Mouse (Mus musculus) thymus, postnatal 25 days (tissue): Measurements from ENCODE around the gene Ccdc187.

Experiments used
- DNase-seq: peaks from one replicate; pipeline ENCODE4 v3.0.0; 2022

Gene Ccdc187

DNA sequence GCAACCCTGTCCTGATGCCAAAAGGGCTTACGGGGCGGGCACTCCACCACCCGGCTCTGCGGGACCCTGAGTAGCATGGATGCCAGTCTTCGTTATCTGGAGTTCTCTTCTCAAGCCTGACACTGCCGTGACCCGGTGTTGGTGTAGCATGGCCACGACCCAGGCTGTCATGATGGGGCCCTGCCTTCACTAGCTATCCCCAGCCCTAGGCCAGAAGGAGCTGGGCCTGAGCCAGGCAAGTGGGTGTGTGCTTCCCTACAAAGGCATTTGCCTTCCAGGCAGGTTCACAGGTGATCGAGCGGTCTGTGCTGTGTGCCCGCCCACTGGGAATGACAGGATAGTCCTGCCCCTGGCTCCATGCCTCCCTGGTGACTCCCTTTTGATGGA lies 21.6 kb upstream of the Ccdc187 start:
- no peak for DNase-seq

DNA sequence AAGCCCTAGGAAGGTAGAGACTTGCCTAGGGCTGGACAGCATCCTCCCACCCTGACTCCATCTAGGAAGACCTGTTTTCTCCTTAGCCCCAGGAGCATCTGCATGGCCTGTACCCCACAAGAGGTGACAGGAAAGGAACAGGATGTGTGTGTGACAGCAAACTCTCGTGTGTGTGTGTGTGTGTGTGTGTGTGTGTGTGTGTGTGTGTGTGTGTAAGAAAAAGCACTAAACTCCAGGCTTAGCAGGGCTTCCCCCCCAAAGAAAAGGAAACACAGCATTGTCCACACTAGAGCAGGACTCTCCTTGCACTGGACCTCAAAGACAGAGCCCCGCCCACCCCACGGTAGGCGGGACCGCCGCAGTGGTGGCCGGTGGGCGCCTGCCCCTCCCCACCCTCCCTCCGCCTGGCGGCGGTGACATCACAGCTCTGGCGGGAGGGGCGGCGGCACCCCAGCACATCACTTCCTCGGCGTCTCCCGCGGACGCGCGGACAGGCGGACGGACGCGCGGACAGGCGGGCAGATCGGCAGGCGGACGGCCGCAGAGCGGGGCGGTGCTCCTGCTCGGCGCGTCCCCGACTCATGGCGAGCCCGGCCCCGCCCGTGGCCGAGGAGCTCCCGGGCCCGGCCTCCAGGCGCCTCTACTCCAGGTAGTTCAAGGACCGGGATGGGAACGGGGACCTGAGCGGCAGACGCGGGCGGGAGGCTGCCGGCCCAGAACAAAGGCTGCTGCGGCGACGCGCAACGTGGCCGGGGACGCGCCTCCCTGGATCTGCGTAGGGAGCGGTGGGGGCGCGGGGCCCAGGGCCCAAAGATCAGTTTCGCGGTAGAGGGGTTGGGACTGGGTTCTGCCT lies 20.9 kb upstream of the Ccdc187 start, which contains the start of gene Gpsm1:
TSS of gene Gpsm1 (plus strand) at position 444 of the 853 bp plus-strand sequence.
- DNase-seq: peak; percentile 71

DNA sequence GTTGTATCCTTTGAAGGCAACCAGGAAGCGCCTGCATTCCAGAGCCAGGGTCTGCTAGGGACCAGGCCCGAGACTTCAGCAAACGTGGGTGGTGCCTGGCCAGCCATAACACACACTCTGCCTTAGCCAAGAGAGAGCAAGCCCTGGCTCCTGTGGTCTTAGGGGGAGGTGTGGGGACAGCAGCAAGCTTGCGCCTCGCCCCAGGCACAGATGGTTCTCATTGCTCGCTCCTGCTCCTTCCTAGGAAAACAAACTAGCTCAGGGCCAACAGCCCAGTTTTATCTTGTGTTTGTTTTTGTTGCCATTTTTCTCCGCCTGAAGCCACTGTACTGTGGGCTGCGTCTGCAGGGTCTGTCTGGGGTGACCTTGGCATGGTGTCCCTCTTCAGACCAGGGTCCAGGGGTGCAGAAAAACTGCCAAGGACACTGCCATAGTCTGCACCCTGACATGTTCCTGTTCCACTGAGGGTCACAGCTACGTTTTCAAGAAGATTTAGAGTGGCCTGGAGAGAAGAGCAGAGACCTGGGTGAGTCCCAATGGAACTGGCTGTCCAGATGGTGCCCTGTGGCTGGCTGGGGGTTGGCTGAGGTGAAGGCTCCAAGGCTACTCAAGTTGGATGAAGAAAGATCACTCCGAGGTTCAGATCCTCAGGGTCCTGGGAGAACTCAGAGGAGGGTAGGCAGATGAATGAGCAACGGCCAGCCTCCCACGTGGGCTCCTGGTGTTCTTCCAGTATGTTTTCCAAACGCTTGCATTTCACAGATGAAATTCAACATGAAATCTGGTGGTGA lies 20.1 kb upstream of the Ccdc187 start:
- DNase-seq: no peak

DNA sequence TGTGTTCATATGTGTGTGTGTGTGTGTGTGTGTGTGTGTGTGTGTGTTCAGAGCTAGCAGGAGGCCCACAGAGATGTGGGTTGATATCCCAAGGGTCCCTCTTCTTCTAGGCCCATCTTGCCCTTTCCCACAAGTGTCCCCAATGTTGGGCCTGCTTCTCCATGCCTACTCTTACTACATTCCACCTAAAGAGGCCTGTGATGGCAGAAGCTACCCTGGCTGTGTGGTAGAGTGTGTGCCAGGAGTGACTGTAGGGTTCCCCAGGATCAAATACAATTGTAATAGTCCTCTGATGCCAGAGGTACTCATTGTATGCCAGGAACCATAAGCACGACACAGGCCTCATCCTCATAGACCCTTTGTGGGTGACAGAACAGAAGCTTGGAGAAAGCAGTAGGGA lies 19.0 kb upstream of the Ccdc187 start:
- no peak for DNase-seq

DNA sequence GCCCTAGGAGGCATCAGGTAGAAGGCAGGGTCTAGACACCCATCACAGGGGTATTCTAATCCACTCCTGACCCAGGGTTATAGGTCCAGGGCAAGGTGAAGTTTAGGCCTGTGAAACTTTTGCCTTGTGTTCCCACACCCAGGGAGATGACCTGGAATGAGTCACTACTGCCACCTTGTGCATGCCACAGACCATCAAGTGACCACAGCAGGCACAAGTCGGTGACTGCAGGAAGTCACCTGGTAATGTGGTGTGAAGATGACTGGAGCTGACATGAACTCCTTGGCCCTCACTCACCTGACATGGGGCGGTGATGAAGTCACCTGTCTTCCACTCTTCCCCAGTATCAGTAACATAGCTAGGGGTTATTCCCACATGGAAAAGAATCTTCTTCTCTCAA lies 18.5 kb upstream of the Ccdc187 start:
- no peak for DNase-seq

DNA sequence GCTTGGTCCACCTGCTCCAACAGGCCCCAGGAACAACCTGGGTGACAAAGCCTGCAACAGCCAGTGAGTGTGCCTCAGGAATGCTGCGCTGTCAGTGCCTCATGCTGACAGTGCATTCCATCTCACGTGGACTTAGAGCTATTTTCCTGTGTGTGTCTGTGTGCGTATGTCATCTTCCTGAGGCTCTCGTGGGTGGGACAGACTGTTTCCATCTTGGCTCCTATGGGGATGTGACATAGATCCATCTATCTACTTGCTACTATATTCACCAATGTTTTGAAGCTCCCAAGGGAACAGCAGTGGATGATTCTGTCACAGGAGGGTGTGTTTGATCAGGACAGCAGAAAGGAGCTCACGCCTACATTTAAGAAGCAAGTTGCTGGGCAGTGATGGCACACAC lies 17.6 kb upstream of the Ccdc187 start:
- peak; percentile 38 for DNase-seq

DNA sequence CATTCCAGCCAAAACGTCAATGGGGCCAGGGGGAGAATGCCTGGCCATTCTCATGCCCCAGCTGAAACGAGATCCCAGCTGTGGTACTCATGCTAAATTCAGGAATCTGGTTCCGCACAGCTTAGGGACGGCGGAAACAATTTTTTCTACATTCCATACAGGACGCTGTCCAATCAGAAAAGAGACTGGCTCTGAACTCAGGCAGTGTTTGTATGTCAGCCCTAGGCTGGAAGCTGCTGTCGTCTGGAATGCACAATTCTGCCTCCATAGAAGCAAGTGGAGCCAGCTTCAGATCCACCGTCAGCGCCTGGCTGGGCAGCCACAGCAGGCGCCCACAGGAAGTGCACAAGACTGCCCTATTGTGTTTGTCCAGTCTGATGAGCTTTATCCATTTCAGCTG lies 15.4 kb upstream of the Ccdc187 start:
- no peak for DNase-seq

DNA sequence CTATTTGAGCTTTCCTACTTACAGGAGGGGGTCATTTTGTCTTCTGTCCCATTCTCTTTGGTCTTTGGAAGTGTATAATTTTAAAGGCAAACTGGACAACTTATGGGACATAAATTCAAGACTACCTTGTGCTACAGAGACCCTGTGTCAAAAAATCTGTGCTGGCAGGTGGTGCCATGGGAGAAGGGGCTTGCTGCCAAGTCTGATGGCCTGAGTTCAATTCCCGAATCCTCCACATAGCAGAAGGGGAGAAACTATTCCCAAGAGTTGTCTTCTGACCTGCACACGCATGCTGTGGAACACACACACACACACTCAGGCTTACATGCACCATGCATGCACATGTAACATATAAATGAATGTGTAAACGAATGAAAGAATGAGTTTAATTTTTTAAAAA lies 12.3 kb upstream of the Ccdc187 start:
- DNase-seq: no peak

DNA sequence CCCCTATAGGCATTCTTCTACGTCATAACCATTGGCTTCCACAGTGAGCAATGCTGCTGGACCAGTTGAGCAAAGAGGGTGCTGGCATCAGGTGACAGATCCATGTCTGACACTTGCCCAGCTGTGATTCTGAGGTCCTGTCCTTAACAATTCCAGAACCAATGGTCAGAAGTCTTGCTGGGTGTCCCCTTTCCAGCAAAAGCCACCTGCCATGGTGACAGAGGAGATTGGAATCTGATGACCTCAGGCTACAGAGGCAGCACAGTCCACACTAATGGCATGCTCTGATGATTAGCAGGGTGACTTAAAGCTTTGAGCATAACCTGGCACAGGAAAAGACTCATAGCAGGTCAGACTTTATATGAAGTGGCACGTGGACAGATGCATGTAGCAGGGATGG lies 11.2 kb upstream of the Ccdc187 start:
- DNase-seq: no peak

DNA sequence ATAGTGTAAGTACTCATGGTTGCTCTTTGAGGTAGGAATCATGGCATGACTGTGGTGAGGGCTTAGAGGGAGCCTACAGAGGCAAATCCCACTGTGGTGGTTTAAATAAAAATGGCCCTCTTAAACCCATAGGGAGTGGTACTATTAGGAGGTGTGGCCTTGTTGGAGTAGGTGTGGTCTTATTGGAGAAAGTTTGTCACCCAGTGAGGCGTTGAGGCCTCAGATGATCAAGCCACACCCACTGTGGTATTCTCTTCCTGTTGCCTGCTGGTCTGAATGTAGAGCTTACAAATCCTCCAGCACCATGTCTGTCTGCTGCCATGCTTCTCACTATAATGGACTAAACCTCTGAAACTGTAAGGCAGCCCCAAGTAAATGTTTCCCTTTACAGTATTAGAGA lies 10.4 kb upstream of the Ccdc187 start:
- DNase-seq: no peak

DNA sequence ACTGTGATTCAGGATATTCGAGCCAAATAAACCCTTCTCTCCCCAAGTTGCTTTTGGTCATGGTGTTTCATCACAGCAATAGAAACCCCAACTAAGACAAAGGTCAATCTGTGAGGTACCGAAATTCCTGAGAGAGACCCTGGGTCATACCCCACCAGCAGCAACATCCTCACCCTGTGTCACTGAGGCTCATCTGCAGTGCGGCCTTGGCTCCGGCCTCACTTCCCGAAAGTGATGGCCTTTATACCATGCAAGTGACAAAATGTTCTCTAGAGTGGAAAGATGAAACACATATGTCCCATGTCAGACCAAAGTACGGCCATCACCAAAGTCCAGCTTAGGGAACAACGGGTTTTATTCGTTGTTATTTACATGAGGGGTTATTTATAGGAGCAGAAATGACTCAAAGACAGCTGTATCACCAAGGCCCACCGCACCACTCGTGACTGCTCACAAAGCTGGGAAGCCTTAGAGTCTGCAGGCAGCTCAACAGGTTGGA lies 7.7 kb upstream of the Ccdc187 start:
- no peak for DNase-seq

DNA sequence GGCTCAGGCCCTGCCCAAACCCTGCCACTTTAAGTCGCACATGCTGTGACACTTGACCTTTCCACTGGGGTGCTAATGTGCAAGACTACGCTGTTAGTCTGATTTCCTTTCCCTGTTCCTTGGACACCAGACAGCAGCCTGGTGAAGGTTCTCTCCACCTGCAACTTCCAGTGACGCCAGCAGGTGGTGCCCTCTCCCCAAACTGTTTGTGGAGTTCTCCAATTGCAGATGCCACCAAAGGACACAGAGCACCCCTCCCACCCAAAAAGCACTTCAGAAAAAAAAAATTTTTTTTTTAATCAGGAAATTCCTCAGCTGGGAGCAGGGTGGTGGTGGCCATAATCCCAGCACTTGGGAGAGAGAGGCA lies 6.4 kb upstream of the Ccdc187 start:
- peak; percentile 86 for DNase-seq

DNA sequence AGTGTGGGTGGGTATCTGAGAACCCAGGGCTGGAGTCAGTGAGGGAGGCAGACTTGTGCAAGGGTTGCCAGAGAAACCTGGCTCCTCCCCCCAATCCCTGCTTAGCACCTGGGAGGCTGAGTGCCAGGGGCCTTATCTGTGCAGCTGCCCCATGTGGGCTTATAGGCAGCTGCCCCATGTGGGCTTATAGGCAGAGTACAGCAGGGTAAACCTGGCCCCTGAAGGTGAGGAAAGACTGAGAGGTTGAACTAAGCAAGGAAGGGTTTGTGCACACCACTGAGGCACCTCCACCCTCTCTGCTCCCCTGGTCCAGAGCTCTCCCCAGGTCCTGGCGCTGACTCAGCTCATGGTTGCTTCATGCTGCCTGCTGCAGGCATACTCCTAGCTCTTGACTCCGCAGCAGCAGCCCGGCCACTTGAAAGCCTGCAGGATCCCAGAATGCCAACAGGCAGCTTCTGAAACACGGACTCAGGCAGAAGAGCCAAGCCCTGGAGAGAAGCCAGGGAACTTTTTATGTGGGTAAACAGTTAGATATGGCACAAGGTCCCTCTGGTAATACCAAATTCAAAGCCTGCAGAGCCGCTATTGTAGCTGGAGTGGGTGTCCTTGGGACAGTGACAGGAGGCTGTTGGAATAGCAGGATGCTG lies 5.9 kb upstream of the Ccdc187 start:
- DNase-seq: no peak

DNA sequence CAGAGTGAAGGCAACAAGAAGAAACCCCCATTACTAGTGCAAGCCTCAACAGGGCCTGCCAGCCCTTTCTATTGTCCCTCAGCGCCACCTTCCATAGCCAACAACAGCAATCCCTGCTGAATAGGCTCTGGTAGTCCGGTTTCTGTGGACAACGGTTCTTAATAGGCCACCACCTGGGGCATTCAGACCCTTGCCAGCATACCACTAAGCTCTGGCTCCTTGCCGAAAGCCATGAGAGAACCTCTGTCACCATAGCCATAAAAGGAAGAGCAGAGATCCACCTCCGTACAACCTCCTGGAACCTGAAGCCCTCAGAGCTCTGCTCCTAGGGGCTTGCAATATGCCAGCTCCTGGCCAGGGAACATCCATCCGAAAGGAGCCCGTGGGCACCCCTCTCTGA lies 5.0 kb upstream of the Ccdc187 start:
- no peak for DNase-seq

DNA sequence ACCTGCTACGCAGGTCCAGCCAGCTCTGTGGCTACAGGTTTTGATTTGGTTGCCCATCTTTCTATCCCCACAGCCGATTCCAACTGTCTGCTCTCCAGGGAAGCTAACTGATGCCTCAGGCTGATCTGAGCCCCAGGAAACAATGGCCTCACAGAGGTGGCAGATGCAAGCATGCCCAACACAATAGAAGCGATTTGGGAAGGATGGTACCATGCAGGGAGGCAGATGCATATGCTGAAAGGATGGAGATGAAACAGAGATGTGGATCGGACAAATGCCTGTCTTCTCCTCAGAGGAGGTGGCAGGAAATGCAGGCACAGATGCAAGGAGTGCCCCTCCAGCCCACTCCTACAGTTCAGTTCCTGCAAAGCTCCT lies 4.5 kb upstream of the Ccdc187 start:
- DNase-seq: no peak

DNA sequence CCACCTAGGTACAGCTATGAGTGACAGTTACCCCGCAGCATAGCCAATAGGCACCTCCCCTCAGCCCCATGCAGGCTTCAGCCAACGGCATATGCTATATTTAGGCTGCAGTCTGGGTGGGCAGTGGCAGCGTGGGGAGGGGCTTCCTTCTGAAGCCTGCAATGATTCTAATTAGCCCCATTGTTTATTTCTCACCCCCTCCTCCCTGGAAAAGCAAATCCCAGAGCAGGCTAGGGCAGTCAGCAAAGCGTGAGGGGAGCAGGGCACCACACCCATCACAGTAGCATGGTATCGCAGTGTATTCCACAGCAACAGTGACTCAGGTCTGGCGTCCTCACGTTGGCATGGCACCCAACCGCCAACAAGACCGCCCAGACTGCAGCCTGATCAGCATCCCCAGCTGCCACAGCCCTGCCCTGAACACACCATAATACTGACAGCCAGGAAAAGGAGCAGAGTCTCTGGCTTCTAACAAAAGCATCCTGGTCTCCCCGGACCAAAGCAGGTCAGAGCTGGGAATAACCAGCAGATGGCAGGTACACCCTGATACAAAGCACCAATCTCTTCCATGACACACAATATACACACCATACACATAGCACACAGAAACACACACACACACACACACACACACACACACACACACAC lies 4.0 kb upstream of the Ccdc187 start:
- DNase-seq: no peak

DNA sequence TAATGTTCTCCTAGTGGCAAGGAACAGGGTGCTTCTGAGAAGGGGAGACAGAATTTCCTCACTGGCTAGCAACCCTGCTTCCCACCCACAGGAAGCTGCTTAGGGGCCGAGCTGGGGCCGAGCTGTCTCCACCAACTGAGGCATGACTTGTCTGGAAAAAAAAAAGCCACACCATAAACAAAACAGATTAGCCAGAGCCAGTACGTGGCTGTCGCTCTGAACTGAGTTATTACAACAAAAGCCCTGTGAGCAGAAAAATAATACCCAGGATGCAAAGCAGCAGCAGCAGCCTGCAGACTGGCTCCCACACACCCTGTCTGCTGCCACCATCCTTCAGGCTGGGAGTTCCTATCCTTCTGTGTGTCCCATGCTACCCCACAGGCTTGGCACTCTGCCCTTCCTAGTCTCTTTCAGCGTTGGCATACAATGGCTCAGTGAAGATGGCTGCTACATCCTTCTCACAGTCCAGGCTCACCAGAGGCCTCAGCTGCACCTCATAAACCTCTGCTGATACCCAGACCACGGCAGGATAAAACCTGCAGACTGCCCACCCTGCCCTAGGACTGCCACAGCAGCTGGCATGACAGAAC lies 2.3 kb upstream of the Ccdc187 start:
- no peak for DNase-seq

DNA sequence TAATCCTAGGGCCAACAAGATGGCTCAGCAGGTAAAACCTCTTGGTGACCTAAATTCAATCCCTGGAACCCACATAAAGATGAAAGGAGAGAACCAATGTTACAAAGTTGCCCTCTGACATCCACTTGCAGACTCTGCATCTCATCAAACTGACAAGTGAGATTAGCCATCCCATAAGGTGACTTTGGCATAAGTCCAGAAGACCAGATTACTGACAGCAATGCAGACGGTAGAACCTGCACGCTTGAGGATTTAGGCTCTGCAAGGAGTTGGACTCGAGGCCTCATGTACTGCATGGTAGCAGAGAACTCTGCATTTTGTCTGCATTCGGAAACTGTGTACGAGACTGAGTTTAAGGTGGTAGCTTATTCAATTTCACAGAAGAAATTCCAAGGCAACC lies 4.2 kb downstream of the Ccdc187 start:
- DNase-seq: no peak

DNA sequence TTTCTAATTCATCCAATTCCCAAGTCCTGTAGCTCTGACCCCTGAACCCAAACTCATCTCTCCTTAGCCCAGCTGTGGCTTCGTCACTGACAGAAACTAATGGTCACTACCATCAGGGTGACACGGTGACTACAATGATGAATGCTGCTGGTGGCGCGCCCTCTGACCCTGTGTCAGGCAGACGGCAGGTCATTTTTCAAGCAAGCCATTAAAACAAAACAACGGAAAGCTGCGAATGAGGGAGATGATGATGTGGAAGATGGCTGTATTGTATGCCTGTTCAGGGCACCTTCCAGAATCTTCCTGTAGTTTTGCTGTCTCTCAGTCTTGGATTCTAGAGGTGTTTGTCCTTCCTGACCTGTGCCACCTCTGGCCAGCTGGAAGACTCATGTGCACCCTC lies 8.0 kb downstream of the Ccdc187 start:
- no peak for DNase-seq

DNA sequence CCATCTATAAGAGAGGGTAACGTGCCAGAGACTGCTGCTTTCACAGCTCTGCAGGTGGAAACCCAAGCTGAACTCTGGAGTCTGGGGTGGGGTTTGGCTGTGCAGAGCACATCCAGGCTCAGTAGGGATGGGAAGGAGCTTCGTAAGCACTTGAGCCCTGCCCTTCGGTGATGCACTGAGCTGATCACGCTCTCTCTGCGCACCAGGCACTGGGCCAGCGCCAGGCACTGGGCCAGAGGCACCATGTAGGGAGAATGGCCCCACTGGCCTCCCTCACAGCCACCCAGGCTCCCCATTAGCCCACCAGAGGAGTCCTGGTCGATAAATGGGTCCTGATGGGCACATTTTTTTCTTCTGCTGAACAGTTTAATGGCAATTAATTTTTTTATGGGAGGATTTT lies 8.6 kb downstream of the Ccdc187 start:
- DNase-seq: no peak

DNA sequence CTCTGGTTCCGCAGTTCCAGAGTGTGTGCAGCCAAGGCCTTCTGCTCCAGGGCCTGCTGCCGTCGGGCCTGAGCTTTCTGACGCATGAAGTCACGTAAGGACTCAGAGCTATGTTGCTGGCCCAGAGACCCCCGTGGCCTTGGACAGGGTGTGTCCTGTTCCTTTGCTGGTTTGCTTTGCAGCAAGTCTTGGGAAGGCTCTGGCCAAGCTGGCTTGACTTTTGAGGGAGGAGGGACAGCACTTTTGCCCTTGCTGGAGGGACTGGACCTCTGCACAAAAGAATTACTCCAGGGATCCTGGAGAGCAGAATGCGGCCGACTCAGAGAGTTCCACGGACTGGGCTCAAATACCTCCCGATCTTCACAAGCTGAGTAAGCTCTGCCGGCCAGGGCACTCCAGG lies 13.8 kb downstream of the Ccdc187 start:
- no peak for DNase-seq

DNA sequence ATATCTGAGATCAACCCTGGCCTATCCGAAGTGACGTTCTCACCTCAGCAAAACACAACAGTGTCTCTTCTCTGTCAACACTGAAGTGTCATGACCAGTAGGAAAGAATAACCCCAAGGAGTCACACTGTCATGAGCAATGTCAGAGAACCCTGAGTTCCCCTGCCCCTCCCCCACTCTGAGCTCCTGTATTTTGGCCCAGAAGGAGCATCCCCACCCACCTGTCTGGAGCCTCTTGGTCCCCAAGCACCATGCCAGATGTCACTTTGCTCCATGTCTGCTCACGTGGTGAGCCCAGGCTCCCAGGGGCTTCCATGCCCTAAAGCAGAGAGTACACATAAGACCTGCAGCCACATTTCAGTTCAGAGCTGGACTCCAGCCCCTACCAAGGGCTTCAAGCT lies 14.6 kb downstream of the Ccdc187 start:
- DNase-seq: no peak

DNA sequence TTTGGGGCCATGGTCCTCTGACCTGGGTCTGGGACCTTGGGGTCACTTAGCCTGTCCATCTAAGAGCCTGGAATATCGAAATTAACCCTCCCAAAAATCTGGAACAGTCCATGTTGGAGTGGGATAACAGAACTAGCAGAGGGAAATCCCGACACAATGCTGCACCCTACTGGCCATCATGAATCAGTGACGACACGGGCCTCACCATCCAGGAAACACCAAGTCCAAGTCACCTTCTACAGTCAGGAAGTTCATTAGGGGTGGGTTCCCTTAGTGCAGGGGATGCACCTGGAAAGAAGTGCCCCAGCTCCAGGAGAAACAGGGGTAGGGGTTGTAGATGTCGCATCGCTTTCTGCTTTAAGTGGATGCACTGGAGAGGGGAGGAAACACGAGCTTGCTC lies 20.7 kb downstream of the Ccdc187 start:
- DNase-seq: peak; percentile 39
